Mouse (Mus musculus): ENCODE data around the gene Tcf20.

DNA sequence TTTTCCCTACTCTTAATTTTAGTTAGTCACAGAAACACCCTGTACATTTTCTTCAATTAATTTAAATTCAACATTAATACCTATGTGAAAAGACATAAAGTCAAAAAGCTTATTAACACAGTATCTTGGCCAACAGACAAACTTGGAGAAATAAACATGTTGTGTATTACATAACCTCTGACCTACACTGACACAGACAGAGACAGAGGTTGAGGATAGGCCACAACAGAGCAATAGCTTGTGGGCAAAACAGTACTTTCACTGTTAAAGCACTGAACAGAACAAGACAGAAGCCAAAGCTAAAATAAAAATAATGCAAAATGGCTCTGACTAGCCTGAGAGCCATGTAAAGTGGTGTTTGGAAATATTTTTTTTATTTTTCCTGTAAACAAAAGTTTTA, 97.2 kb downstream of the Tcf20 start:
- TF ChIP-seq POLR2A (IDR thresholded peaks at IDR 0.05; ENCODE audit: insufficient read depth, low read depth, low read length) = no peak
- TF ChIP-seq CTCF (IDR thresholded peaks at IDR 0.05; ENCODE audit: insufficient read depth, low read depth, low read length) = no peak

Data from olfactory bulb, adult 2 months (tissue).